Mouse (Mus musculus) gastrocnemius, postnatal 36 days (tissue): ENCODE measurements around the gene Olfr1358. TPM values are rescaled to one million over a fixed set of nuclear protein-coding genes. Genes with fewer than 3 reads are reported as not detected.

ENCODE experiments used
- DNase-seq, 2 experiments: peaks; one replicate each; pipeline ENCODE4 v3.0.0; 2022
- intact Hi-C: fragments of 180-260 bp; cut with DNase I; formaldehyde crosslinking; loops from one replicate; pipeline ENCODE4 v1.15.1; 2025
- microRNA-seq, 2 experiments: library from miRNA; unstranded; fragments of <30 nt; microRNA quantifications; one replicate each; pipeline ENCODE4 v1.2.0; 2021
- total RNA-seq, 2 experiments: library from RNA; stranded (reverse); gene quantifications; 2 replicates each; pipeline ENCODE4 v1.2.3; 2021

Olfr1358 gene
- total RNA-seq, 2 experiments from 2014 or later = not detected

DNA sequence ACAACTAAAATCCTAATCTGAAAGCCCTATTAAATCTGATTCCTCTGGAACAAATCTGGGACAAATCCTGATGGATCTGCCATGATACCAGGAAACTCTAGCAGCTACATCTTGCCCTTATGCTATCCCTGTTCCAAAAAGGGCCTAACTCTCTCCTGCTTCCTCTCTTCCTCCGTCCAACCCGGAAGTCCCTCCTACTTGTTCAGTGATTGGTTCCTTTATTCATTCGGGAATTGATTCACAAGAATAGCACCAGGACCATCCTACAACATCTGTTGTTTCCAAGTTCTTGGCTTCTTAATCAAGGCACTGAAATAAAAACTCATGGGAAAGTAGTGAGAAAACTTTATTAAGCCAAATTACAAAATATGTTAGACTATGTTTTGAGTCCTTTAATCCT, 52.0 kb downstream of the Olfr1358 start:
- DNase-seq = no peak

DNA sequence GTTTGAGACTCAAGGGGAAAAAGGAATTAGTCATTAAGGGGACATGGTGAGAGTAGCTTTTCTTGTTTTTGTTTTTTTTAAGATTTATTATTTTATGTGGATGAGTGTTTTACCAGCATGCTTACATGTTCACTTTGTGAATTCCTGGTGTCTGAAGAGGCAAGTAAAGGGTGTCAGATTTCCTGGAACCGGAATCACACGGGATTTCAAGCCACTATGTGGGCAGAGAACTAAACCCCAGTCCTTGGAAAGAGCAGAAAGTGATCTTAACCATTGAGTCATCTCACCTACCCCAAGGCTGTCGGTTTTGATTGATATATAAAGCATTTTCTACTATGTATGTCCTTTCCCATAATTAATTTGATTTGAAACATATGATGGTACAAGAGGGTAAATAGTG, 52.5 kb downstream of the Olfr1358 start:
- intact Hi-C loops = loop anchor here (10.0 kb wide), 1 partner anchor 575 kb away; no protein-coding TSS in a partner anchor
- no peak for DNase-seq

More for the DNA sequence above, 52.0 kb downstream of the Olfr1358 start:
- intact Hi-C loops = no loop called here

Small RNA genes lying within 50 kb of the gene (microRNA-seq; reads per million reads assigned to microRNA genes)
- 0 reads per million in 2 experiments for gene Gm27541

Other genes starting within 250 kb of the Olfr1358 start
- gene Agpat3, start 164.9 kb upstream of the Olfr1358 start, total RNA-seq = 100 to 1,000 TPM; 106 to 126 TPM
- 10 to 100 TPM; 53.3 to 63.7 TPM for gene Rrp1, start 104.4 kb upstream of the Olfr1358 start, total RNA-seq
- 10 to 100 TPM; 13.6 to 13.8 TPM for gene Cstb, start 91.8 kb upstream of the Olfr1358 start, total RNA-seq
- gene Pdxk, start 52.5 kb upstream of the Olfr1358 start, total RNA-seq = 1 to 10 TPM; 5.1 to 6.6 TPM
- gene Ilvbl, start 56.9 kb downstream of the Olfr1358 start, total RNA-seq = 10 to 100 TPM; 15.8 to 19.6 TPM
- 1 to 10 TPM; 3.4 to 3.5 TPM for gene Syde1, start 74.5 kb downstream of the Olfr1358 start, total RNA-seq
- gene Olfr1357, start 100.6 kb downstream of the Olfr1358 start, total RNA-seq = not detected
- gene Casp14, start 200.9 kb downstream of the Olfr1358 start, total RNA-seq = not detected
- not detected for gene Ccdc105, start 235.6 kb downstream of the Olfr1358 start, total RNA-seq